Mouse (Mus musculus) hindbrain, postnatal 0 days (tissue): ENCODE measurements around the gene Tcirg1. TPM values are rescaled to one million over a fixed set of nuclear protein-coding genes. Genes with fewer than 3 reads are reported as not detected.

Source experiments
- ATAC-seq: fragments of 200-750 bp; cut with Nextera tagmentation; 2 replicates; pipeline ENCODE4 v1.8.0; 2017; ENCODE audit warnings: mild to moderate bottlenecking, moderate TSS enrichment, moderate library complexity
- DNase-seq: peaks from one replicate; pipeline ENCODE4 v3.0.0-alpha.2; 2015; ENCODE audit warnings: low spot score
- H3K27ac ChIP-seq: fragments of 300-500 bp; sonication (generic); 2 replicates; pipeline ENCODE4 v1.5.1; 2014; ENCODE audit warnings: mild to moderate bottlenecking
- H3K27me3 ChIP-seq: fragments of 300-500 bp; sonication (generic); 2 replicates; pipeline ENCODE4 v1.6.1; 2014; ENCODE audit warnings: low read length, mixed read lengths; ENCODE audit not compliant: insufficient read depth
- H3K36me3 ChIP-seq: fragments of 300-500 bp; sonication (generic); 2 replicates; pipeline ENCODE4 v1.6.1; 2014; ENCODE audit warnings: low read length, mixed read lengths; ENCODE audit not compliant: insufficient read depth
- H3K4me1 ChIP-seq: fragments of 300-500 bp; sonication (generic); 2 replicates; pipeline ENCODE4 v1.6.1; 2014; ENCODE audit warnings: antibody characterized with exemption, low read length, mixed read lengths; ENCODE audit not compliant: insufficient read depth
- H3K4me2 ChIP-seq: fragments of 300-500 bp; sonication (generic); 2 replicates; pipeline ENCODE4 v1.6.1; 2014; ENCODE audit warnings: low read depth, mild to moderate bottlenecking, low read length, moderate library complexity, mixed read lengths
- H3K4me3 ChIP-seq: fragments of 300-500 bp; sonication (generic); 2 replicates; pipeline ENCODE4 v1.5.1; 2014; ENCODE audit warnings: low read length
- H3K9ac ChIP-seq: fragments of 300-500 bp; sonication (generic); replicated peaks from 2 replicates; pipeline ENCODE4 v1.6.1; 2014; ENCODE audit warnings: mild to moderate bottlenecking, low read length, moderate library complexity, mixed read lengths
- H3K9me3 ChIP-seq: fragments of 300-500 bp; sonication (generic); 2 replicates; pipeline ENCODE4 v1.6.1; 2016; ENCODE audit warnings: low read length, mixed read lengths
- CTCF ChIP-seq: IDR thresholded peaks from 2 replicates; pipeline ENCODE4 v1.5.1; 2016; ENCODE audit warnings: antibody characterized with exemption, control low read depth, low read depth
- WGBS: fragments of 180-500 bp; shearing (Covaris S2); extraction: QIAGEN DNeasy Blood & Tissue Kit; methylation state at CpG from one replicate; pipeline ENCODE4 v1.1.7; 2014; 5-methylcytosine and 5-hydroxymethylcytosine counted together
- polyA plus RNA-seq: library from polyadenylated mRNA; unstranded; fragments of >200 nt; fragmentation: Nextera tagmentation; extraction: Ambion mirVana; gene quantifications from 2 replicates; pipeline ENCODE4 v1.2.1, GENCODE M21; 2015
- total RNA-seq: library from RNA; depleted of rRNA; stranded (reverse); fragments of >200 nt; gene quantifications from 2 replicates; pipeline ENCODE4 v1.2.3, GENCODE M21; 2014

Tcirg1 gene
- total and polyA plus RNA-seq, 2 experiments from 2014 or later: 17.3 to 44.0 TPM

- TF ChIP-seq CTCF: no peak
- no peak overlapping the region for H3K4me2 ChIP-seq
- no peaks in the 10 kb centered on the region for H3K27me3 ChIP-seq
- no peaks in the 10 kb centered on the region for H3K4me1 ChIP-seq
- 94% methylated on average over 4 of the region's 4 CpGs for WGBS
- no peak overlapping the region for H3K27ac ChIP-seq
- no peaks in the 10 kb centered on the region; the same call in 1 of the 2 replicates for H3K36me3 ChIP-seq
- H3K9me3 ChIP-seq: no peaks in the 10 kb centered on the region
- no peak for ATAC-seq
- no peak overlapping the region for H3K4me3 ChIP-seq
- H3K9ac ChIP-seq: no peak overlapping the region
- no peak for DNase-seq
These were observed 7.3 kb downstream of the Tcirg1 start for GRCm38 (mm10) chr19:3899618-3900017.

GRCm38 (mm10) chr19:3898952-3899351, 8.0 kb downstream of the Tcirg1 start:
- ATAC-seq (no peak), DNase-seq (no peak)
- TF ChIP-seq CTCF: no peak
- Histone ChIP-seq H3K9ac (no peak overlapping the region), H3K27ac (no peak overlapping the region), H3K9me3 (no peaks in the 10 kb centered on the region), H3K4me1 (no peaks in the 10 kb centered on the region), H3K4me3 (no peak overlapping the region), H3K36me3 (peaks cover under 1% of the 10 kb centered on the region), H3K27me3 (no peaks in the 10 kb centered on the region), H3K4me2 (no peak overlapping the region)
- WGBS: 82% methylated on average over 7 of the region's 7 CpGs

- H3K4me3 ChIP-seq: no peak overlapping the region
- no peaks in the 10 kb centered on the region for H3K9me3 ChIP-seq
- H3K27ac ChIP-seq: no peak overlapping the region
- no peaks in the 10 kb centered on the region for H3K4me1 ChIP-seq
- H3K9ac ChIP-seq: no peak overlapping the region
- TF ChIP-seq CTCF: no peak
- no peak for ATAC-seq
- H3K36me3 ChIP-seq: peaks cover 15% of the 10 kb centered on the region
- no peak overlapping the region for H3K4me2 ChIP-seq
- DNase-seq: no peak
- H3K27me3 ChIP-seq: no peaks in the 10 kb centered on the region
- 95% methylated on average over 5 of the region's 5 CpGs for WGBS
These were observed 9.4 kb downstream of the Tcirg1 start for GRCm38 (mm10) chr19:3897557-3897956.

- peaks cover 26% of the 10 kb centered on the region for H3K36me3 ChIP-seq
- 93% methylated on average over 10 of the region's 10 CpGs for WGBS
These were observed 10.7 kb downstream of the Tcirg1 start for GRCm38 (mm10) chr19:3896208-3896607.

GRCm38 (mm10) chr19:3895171-3895631, 11.7 kb downstream of the Tcirg1 start:
- no peak for TF ChIP-seq CTCF
- Histone ChIP-seq H3K36me3 (peaks cover 28% of the 10 kb centered on the region), H3K27me3 (no peaks in the 10 kb centered on the region), H3K9ac (no peak overlapping the region), H3K4me3 (no peak overlapping the region), H3K4me1 (no peaks in the 10 kb centered on the region), H3K27ac (peak overlapping the region; percentile 69), H3K4me2 (no peak overlapping the region), H3K9me3 (no peaks in the 10 kb centered on the region)
- peak; percentile 96 for ATAC-seq
- peak; percentile 67 for DNase-seq
- 20% methylated on average over 3 of the region's 3 CpGs for WGBS

More at GRCm38 (mm10) chr19:3896208-3896607, 10.7 kb downstream of the Tcirg1 start:
- Histone ChIP-seq H3K9me3 (no peaks in the 10 kb centered on the region), H3K27ac (peak overlapping the region; percentile 69), H3K4me2 (no peak overlapping the region), H3K4me3 (no peak overlapping the region), H3K27me3 (no peaks in the 10 kb centered on the region), H3K4me1 (no peaks in the 10 kb centered on the region), H3K9ac (no peak overlapping the region)
- DNase-seq (no peak), ATAC-seq (no peak)
- no peak for TF ChIP-seq CTCF

GRCm38 (mm10) chr19:3894294-3894693, 12.6 kb downstream of the Tcirg1 start:
- H3K4me1 ChIP-seq: no peaks in the 10 kb centered on the region
- no peak for ATAC-seq
- H3K4me3 ChIP-seq: no peak overlapping the region
- no peak for DNase-seq
- TF ChIP-seq CTCF: no peak
- H3K4me2 ChIP-seq: no peak overlapping the region
- H3K27me3 ChIP-seq: no peaks in the 10 kb centered on the region
- WGBS: 89% methylated on average over 2 of the region's 2 CpGs
- peaks cover 35% of the 10 kb centered on the region for H3K36me3 ChIP-seq
- peak overlapping the region; percentile 69; the same call in 1 of the 2 replicates for H3K27ac ChIP-seq
- no peaks in the 10 kb centered on the region for H3K9me3 ChIP-seq
- no peak overlapping the region for H3K9ac ChIP-seq

- DNase-seq: no peak
- no peak for ATAC-seq
- Histone ChIP-seq H3K27me3 (no peaks in the 10 kb centered on the region), H3K9me3 (no peaks in the 10 kb centered on the region), H3K4me1 (no peaks in the 10 kb centered on the region), H3K9ac (no peak overlapping the region), H3K36me3 (peaks cover 42% of the 10 kb centered on the region), H3K4me2 (no peak overlapping the region), H3K4me3 (no peak overlapping the region), H3K27ac (no peak overlapping the region)
- WGBS: 83% methylated on average over 4 of the region's 4 CpGs
- no peak for TF ChIP-seq CTCF
These were observed 13.3 kb downstream of the Tcirg1 start for GRCm38 (mm10) chr19:3893545-3894116.
